11 mouse cellular contexts compared by ENCODE assay signal in genomic region chr8:46946181-46946580, GRCm38 (mm10). TPM values are rescaled to one million over a fixed set of nuclear protein-coding genes. Genes with fewer than 3 reads are reported as not detected.
DNase-seq lines count a peak whose midpoint lies in the region; ATAC-seq and TF ChIP-seq lines count a peak whose summit lies in the region.
"Had no signal": no experiment of that assay in that cellular context is flagged by ENCODE, and none has a peak within 500 bp of the region (broad histone marks: within the 10 kb centered on the region; RNA-seq: fewer than 3 reads in every experiment).

No protein-coding gene starts in this region.

- H3K36me3 ChIP-seq in hindbrain, embryonic 12.5 days: no peaks in the 10 kb centered on the region
- H3K36me3 ChIP-seq: limb, embryonic 10.5 days; stomach, embryonic 15.5 days had no signal

- TF ChIP-seq POLR2A in lung, adult 2 months (IDR thresholded peaks at IDR 0.05; ENCODE audit: borderline replicate concordance, extremely low read depth, low read depth, low read length): no peak

- no peak for ATAC-seq in Patski
- ATAC-seq in hindbrain, embryonic 12.5 days (ENCODE audit: low FRiP score): no peak
- ATAC-seq in monocyte, adult 5-6 weeks (replicated peaks; ENCODE audit: insufficient number of reproducible peaks, low FRiP score, low TSS enrichment, poor library complexity, severe bottlenecking): no peak

- no peak overlapping the region for H3K4me3 ChIP-seq in left cerebral cortex, adult 2 months
- no peak overlapping the region for H3K4me3 ChIP-seq in lung, adult 2 months (replicated peaks; ENCODE audit: extremely low read depth, low read depth, low read length)
- H3K4me3 ChIP-seq in hindbrain, embryonic 12.5 days: no peak overlapping the region
- H3K4me3 ChIP-seq: limb, embryonic 10.5 days; stomach, embryonic 15.5 days had no signal

- no peak overlapping the region for H3K4me2 ChIP-seq in hindbrain, embryonic 12.5 days (replicated peaks)
- H3K4me2 ChIP-seq: stomach, embryonic 15.5 days had no signal

- no peak overlapping the region for H3K27ac ChIP-seq in left cerebral cortex, adult 2 months
- H3K27ac ChIP-seq in hindbrain, embryonic 12.5 days: no peak overlapping the region
- H3K27ac ChIP-seq: limb, embryonic 10.5 days; stomach, embryonic 15.5 days had no signal

- peak; percentile 49 for TF ChIP-seq CTCF in left cerebral cortex, adult 2 months (IDR thresholded peaks at IDR 0.05)
- TF ChIP-seq CTCF in Patski (IDR thresholded peaks at IDR 0.05): peak; percentile 41
- TF ChIP-seq CTCF in lung, adult 2 months (IDR thresholded peaks at IDR 0.05; ENCODE audit: insufficient read depth, low read length): peak; percentile 33; the same call in 1 of the 2 replicates

- intact Hi-C loops in left cerebral cortex, adult 2 months (cut with DNase I): no loop called here
- intact Hi-C loops in gastrocnemius, postnatal 14 days (cut with DNase I; ENCODE audit: low total_unique reads): loop anchor here (10.0 kb wide), 1 partner anchor 381 kb away; no protein-coding TSS in a partner anchor

- CTCF ChIA-PET in Patski (lab: Charles Lee): interaction anchor here (0.9 kb wide), 1 partner anchor 10 kb away, joined by 3 read pairs; no protein-coding TSS in a partner anchor

- POLR2A ChIA-PET in Patski (lab: Charles Lee): interaction anchor here (0.8 kb wide), 1 partner anchor 345 kb away, joined by 4 read pairs; no protein-coding TSS in a partner anchor

- H3K9ac ChIP-seq in hindbrain, embryonic 12.5 days: no peak overlapping the region
- H3K9ac ChIP-seq: stomach, embryonic 15.5 days had no signal

- no peaks in the 10 kb centered on the region for H3K9me3 ChIP-seq in hindbrain, embryonic 12.5 days (replicated peaks)
- H3K9me3 ChIP-seq: limb, embryonic 10.5 days; stomach, embryonic 15.5 days had no signal

- in situ Hi-C loops in Patski (cut with MboI; ENCODE audit: low pct_unique_long_range_greater_than_20kb): no loop called here

- H3K4me1 ChIP-seq in lung, adult 2 months (ENCODE audit: control insufficient read depth, insufficient read depth, low read length): peaks cover 5% of the 10 kb centered on the region
- 0 out of 2 replicates have a peak, but pooled peaks cover 4% of the 10 kb centered on the region for H3K4me1 ChIP-seq in hindbrain, embryonic 12.5 days
- H3K4me1 ChIP-seq: limb, embryonic 10.5 days; stomach, embryonic 15.5 days had no signal

- no peaks in the 10 kb centered on the region for H3K27me3 ChIP-seq in Patski
- no peaks in the 10 kb centered on the region for H3K27me3 ChIP-seq in hindbrain, embryonic 12.5 days
- H3K27me3 ChIP-seq: stomach, embryonic 15.5 days had no signal

- 74% methylated on average over 5 of the region's 5 CpGs for WGBS in lung, adult 2 months
- 81% methylated on average over 5 of the region's 5 CpGs for WGBS in hindbrain, embryonic 12.5 days

- no peak for DNase-seq in left cerebral cortex, adult 2 months (ENCODE audit: extremely low spot score in 1 of 2, low spot score in 2 of 2)
- DNase-seq in left cerebral cortex, adult 9 months (ENCODE audit: low spot score in 2 of 2): no peak
- no peak for DNase-seq in Patski (ENCODE audit: low read depth, low spot score)
- peak; percentile 39 for DNase-seq in lung, adult 2 months
- peak; percentile 60 for DNase-seq in testis, postnatal 10 days (ENCODE audit: low spot score)
- DNase-seq in gastrocnemius, postnatal 14 days: no peak
- DNase-seq: heart, postnatal 14 days had no signal

RNA-seq across cellular contexts. Expression of gene Enpp6, which starts 40.5 kb away (rescaled TPM):
- total RNA-seq in left cerebral cortex, adult 2 months (2021): 1 to 10 TPM; 3.1 to 4.5 TPM
- polyA plus RNA-seq in Patski (2021): 0.32 TPM
- 2.4 and 10.4 TPM in 2 replicates for polyA plus RNA-seq in lung, adult 2 months (2012; rRNA removed)
- 0.36 and 0.57 TPM in 2 replicates for polyA plus RNA-seq in hindbrain, embryonic 12.5 days (2016; fragmentation: Nextera tagmentation; extraction: Ambion mirVana)
- under 1 TPM; 0.55 to 0.69 TPM for total RNA-seq in gastrocnemius, postnatal 14 days (2021)
- 0.39 TPM in 1 of 3 replicates, not detected in the others for total RNA-seq in monocyte, adult 5-6 weeks (2017)

Comparison
In these comparisons a context has a peak if more than half of its experiments do, and no peak if none do; other contexts are left out.
1. DNase-seq: peak in lung, adult 2 months (single experiment) and testis, postnatal 10 days (single experiment); none in left cerebral cortex, adult 2 months (0 of 2), left cerebral cortex, adult 9 months (0 of 2), Patski (single experiment) and gastrocnemius, postnatal 14 days (single experiment).
2. Peak in every context shown above with its lines, with median percentiles within 50 percentile points of each other: CTCF ChIP-seq.